Mouse (Mus musculus) cerebellum, adult 2 months (tissue): Measurements from ENCODE around the gene Ddrgk1. TPM values are rescaled to one million over a fixed set of nuclear protein-coding genes. Genes with fewer than 3 reads are reported as not detected.

Source experiments
- DNase-seq, 2 experiments: peaks; one replicate each; pipeline ENCODE4 v3.0.0; 2021
- H3K27ac ChIP-seq: fragments of 200-500 bp; 2 replicates; pipeline ENCODE4 v1.5.1; 2012; ENCODE audit warnings: low read length, control low read depth, inconsistent platforms; ENCODE audit not compliant: insufficient read depth
- H3K27me3 ChIP-seq: fragments of 200-500 bp; 2 replicates; pipeline ENCODE4 v1.6.1; 2012; ENCODE audit warnings: inconsistent platforms, mild to moderate bottlenecking, low read length, moderate library complexity; ENCODE audit not compliant: control insufficient read depth, insufficient read depth
- H3K4me1 ChIP-seq: fragments of 200-500 bp; 2 replicates; pipeline ENCODE4 v1.6.1; 2011; ENCODE audit warnings: low read length; ENCODE audit not compliant: control insufficient read depth, insufficient read depth
- H3K4me3 ChIP-seq: fragments of 200-500 bp; replicated peaks from 2 replicates; pipeline ENCODE3; 2011; ENCODE audit warnings: mild to moderate bottlenecking, low read depth, low read length, control low read depth; ENCODE audit not compliant: insufficient read depth
- CTCF ChIP-seq: fragments of 200-500 bp; IDR thresholded peaks from 2 replicates; pipeline ENCODE4 v1.5.1; 2011; ENCODE audit warnings: low read depth, mild to moderate bottlenecking, control low read depth, low read length, moderate library complexity, borderline replicate concordance; ENCODE audit not compliant: insufficient read depth
- POLR2A ChIP-seq: fragments of 200-500 bp; IDR thresholded peaks from 2 replicates; pipeline ENCODE4 v1.6.1; 2011; ENCODE audit warnings: low read length, control low read depth, borderline replicate concordance; ENCODE audit not compliant: insufficient read depth
- WGBS: fragments of 180-500 bp; shearing (Covaris S2); methylation state at CpG from one replicate; pipeline ENCODE4 v1.1.7; 2018; 5-methylcytosine and 5-hydroxymethylcytosine counted together
- polyA plus RNA-seq: library from polyadenylated mRNA; depleted of rRNA; stranded (reverse); fragments of >200 nt; gene quantifications from 2 replicates; pipeline ENCODE4 v1.2.3, GENCODE M21; 2012; rRNA removed

Gene Ddrgk1
- polyA plus RNA-seq = 98.5 and 109 TPM in 2 replicates

DNA sequence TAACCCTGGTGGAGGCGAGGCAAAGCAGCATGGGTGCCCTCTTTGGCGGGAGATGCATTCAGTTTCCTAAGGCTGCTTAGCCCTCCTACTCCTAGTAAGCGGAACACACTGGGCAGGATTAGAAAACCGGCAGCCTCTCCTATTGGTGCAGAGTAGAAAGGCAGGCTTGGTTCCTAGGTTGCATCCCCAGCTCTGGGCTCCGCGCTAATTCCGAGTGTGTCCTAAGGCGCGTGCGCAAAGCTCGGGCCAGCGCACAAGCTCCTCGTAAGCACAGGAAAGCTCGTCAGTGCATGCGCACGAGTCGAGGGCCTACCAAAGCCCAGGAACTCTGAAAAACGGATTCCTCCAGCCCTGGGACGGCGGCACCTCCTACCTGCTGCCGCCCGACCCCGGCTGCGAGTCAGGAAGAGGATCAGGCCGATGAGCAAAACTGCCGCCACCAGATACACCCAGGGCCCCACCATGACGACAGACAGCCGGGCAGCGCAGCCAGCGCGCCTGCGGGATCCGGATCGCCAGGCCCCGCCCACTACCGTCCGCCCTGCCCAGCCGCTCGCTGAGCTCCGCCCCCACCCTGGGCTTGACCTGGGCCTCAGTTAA is at the start of gene Ddrgk1:
Ddrgk1 (minus strand) TSS at position 558 of the 600 bp plus-strand sequence.
- peak; percentile 97 for DNase-seq
- TF ChIP-seq POLR2A (peak; percentile 88), CTCF (no peak; the same call in 1 of the 2 replicates)
- H3K4me3 ChIP-seq = peak within 1 kb of the TSS; percentile 75
- H3K27ac ChIP-seq = peak within 1 kb of the TSS; percentile 96
- no peaks in the 10 kb centered on the region for H3K27me3 ChIP-seq
- peaks cover 8% of the 10 kb centered on the region for H3K4me1 ChIP-seq
- WGBS = under 1% methylated on average over 40 of the region's 40 CpGs

DNA sequence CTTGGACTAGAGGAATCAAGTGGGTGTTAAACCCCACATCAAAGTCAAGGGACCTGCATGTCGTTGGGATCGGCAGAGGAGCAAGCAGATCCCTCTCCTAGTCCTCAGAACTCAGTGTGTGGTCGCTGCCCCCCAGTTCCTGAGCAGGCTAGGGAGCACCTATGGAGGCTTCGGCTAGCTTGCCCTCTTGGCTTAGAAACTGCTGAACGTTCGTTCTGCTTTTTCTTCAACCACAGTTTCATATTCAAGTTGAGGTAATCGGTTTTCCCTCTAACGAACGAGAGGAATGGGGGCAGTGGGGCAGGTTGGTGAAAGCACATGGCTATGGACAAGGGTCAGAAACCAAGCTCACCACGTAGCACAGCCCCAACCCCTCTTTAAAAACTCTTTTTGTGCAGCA is 42.6 kb upstream of the Ddrgk1 start:
- WGBS = 73% methylated on average over 10 of the region's 10 CpGs
- Histone ChIP-seq H3K27ac (no peak overlapping the region), H3K27me3 (no peaks in the 10 kb centered on the region), H3K4me3 (no peak overlapping the region), H3K4me1 (no peaks in the 10 kb centered on the region)
- no peak for DNase-seq
- TF ChIP-seq CTCF = no peak
- TF ChIP-seq POLR2A = no peak

- WGBS = 88% methylated on average over 4 of the region's 4 CpGs
- Histone ChIP-seq H3K27me3 (no peaks in the 10 kb centered on the region), H3K27ac (no peak overlapping the region), H3K4me1 (no peaks in the 10 kb centered on the region), H3K4me3 (no peak overlapping the region)
- TF ChIP-seq POLR2A = no peak
- no peak for TF ChIP-seq CTCF
- no peak for DNase-seq
Observed at GRCm38 (mm10) chr2:130706602-130707001, 42.1 kb upstream of the Ddrgk1 start.

DNA sequence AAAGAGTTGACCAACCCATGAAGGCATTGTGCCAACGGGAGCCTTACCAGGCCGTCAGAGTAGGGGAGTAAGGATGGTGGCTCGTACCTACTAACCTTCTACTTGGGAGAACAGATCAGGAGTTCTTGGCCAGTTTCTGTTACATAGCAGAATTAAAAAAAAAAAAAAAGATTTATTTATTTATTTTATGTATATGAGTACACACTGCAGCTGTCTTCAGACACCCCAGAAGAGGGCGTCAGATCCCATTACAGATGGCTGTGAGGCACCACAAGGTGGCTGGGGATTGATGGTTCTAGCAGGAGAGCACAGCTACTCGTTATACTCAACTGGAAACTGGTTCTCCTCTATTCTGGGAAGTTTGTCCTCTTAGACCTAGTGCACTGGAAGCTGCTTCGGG is 40.7 kb upstream of the Ddrgk1 start:
- Histone ChIP-seq H3K4me3 (no peak overlapping the region), H3K27me3 (no peaks in the 10 kb centered on the region), H3K4me1 (no peaks in the 10 kb centered on the region), H3K27ac (no peak overlapping the region)
- TF ChIP-seq POLR2A (no peak), CTCF (no peak)
- 63% methylated on average over 6 of the region's 6 CpGs for WGBS
- no peak for DNase-seq

DNA sequence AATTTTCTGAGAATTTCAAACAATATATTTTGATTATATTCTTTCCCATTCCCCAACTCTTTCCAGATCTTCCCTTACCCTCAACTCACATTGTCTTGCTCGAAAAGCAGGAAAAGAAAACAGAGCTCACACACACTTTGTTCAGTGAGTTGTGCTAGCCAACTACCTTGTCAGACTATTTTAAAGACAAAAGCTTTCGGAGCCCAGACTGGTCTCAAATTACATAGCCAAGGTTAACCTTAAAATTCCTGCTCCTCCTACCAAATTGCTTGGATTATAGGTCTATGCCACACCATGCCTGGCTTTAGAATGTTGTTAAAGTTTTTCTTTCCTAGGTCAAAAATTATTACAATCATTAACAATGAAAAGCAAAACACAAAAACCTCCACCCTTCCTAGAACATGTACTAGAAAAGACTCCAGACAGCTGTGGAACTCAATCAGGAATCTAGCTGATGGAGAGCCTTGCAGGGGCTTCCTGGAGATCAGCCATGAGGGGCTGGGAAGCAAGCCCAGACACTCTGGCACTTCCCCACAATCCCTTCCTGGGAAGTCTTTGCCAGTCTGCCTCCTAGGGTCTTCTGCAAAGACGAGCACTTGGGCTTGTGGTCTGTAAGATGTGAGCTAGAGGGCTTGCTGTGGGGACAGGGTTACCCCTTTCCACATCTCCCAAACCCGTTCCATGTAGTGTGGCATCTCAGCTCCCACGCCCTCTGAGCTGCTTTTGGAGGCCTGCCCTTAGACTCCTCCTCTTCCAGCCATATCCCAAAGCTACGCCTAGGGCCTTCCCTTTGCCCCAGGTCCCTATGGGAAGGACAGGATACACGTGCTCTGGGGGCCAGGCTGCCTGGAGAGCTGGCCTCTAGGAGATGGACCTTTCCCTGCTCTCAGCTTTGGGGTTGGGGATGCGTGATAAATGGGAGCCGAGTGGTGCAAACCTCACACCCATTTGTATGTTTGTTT is 39.9 kb upstream of the Ddrgk1 start:
- DNase-seq = no peak
- no peak for TF ChIP-seq POLR2A
- no peak for TF ChIP-seq CTCF
- Histone ChIP-seq H3K4me3 (no peak overlapping the region), H3K27me3 (no peaks in the 10 kb centered on the region), H3K27ac (no peak overlapping the region), H3K4me1 (no peaks in the 10 kb centered on the region)
- 33% methylated on average over 9 of the region's 9 CpGs for WGBS

DNA sequence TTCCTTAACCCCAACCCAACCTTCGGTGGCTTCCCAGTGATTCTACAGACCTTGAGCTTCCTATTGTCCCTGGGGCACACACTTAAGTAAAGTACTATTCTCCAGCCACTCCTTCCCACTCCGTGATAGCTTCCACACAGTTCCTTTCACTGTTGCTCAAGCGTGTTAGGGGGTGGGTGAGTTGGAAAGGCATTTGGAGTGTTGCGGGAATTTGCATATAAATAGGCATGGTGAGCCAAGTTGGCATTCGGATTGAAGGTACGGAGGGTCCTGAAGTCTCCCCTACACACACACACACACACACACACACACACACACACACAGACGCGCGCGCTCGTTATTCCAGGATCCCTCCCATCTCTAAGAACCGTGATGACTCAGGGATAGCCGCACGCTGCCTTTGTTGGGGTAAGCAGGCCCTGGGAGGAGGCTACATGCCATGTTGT is 33.4 kb upstream of the Ddrgk1 start:
- DNase-seq = no peak
- no peak for TF ChIP-seq CTCF
- TF ChIP-seq POLR2A = no peak
- H3K27me3 ChIP-seq = no peaks in the 10 kb centered on the region
- WGBS = 8% methylated on average over 14 of the region's 14 CpGs
- peak overlapping the region; percentile 48 for H3K4me3 ChIP-seq
- peaks cover 6% of the 10 kb centered on the region for H3K4me1 ChIP-seq
- no peak overlapping the region for H3K27ac ChIP-seq

- peak in 1 of 2 experiments; percentile 21 for DNase-seq
- Histone ChIP-seq H3K4me3 (peak within 1 kb of the TSS; percentile 48), H3K27ac (no peak within 1 kb of the TSS), H3K27me3 (no peaks in the 10 kb centered on the region), H3K4me1 (peaks cover 6% of the 10 kb centered on the region)
- WGBS = 1% methylated on average over 65 of the region's 65 CpGs
- TF ChIP-seq POLR2A (no peak), CTCF (no peak)
Observed at GRCm38 (mm10) chr2:130697153-130697810, 32.8 kb upstream of the Ddrgk1 start, which contains the start of gene Slc4a11. Gene Slc4a11 (minus strand): TSS chr2:130697519.
